Mouse (Mus musculus): ENCODE data around the gene Cmtr1. TPM values are rescaled to one million over a fixed set of nuclear protein-coding genes. Genes with fewer than 3 reads are reported as not detected.

The Cmtr1 gene
- polyA plus RNA-seq, 1 experiment from 2014 or later = 95.8 TPM

- Histone ChIP-seq H3K4me1 (no peaks in the 10 kb centered on the region), H3K4me2 (no peak overlapping the region), H3K9ac (no peak overlapping the region), H3K27me3 (replicated peaks) (no peaks in the 10 kb centered on the region), H3K27ac (no peak overlapping the region), H3K4me3 (replicated peaks) (no peak overlapping the region), H3K9me3 (no peaks in the 10 kb centered on the region), H3K36me3 (no peaks in the 10 kb centered on the region)
- no peak for ATAC-seq (ENCODE audit: insufficient read depth, low FRiP score, low read depth)
- WGBS = 69% methylated on average over 6 of the region's 6 CpGs
Measured at GRCm38 (mm10) chr17:29725027-29725620, 64.7 kb downstream of the Cmtr1 start.

- H3K4me3 ChIP-seq (replicated peaks) = no peak overlapping the region
- no peaks in the 10 kb centered on the region for H3K36me3 ChIP-seq
- H3K4me1 ChIP-seq = no peaks in the 10 kb centered on the region
- WGBS = 42% methylated on average over 8 of the region's 8 CpGs
- ATAC-seq (ENCODE audit: insufficient read depth, low FRiP score, low read depth) = no peak
- no peaks in the 10 kb centered on the region for H3K9me3 ChIP-seq
- no peak overlapping the region for H3K4me2 ChIP-seq
- H3K27me3 ChIP-seq (replicated peaks) = no peaks in the 10 kb centered on the region
- H3K9ac ChIP-seq = no peak overlapping the region
- no peak overlapping the region for H3K27ac ChIP-seq
Measured at GRCm38 (mm10) chr17:29728082-29728481, 67.7 kb downstream of the Cmtr1 start.

- Histone ChIP-seq H3K9me3 (no peaks in the 10 kb centered on the region), H3K27me3 (replicated peaks) (no peaks in the 10 kb centered on the region), H3K9ac (no peak overlapping the region), H3K4me3 (replicated peaks) (no peak overlapping the region), H3K4me2 (no peak overlapping the region), H3K4me1 (no peaks in the 10 kb centered on the region), H3K36me3 (no peaks in the 10 kb centered on the region), H3K27ac (no peak overlapping the region)
- WGBS = 66% methylated on average over 13 of the region's 13 CpGs
- ATAC-seq (ENCODE audit: insufficient read depth, low FRiP score, low read depth) = no peak
Measured at GRCm38 (mm10) chr17:29730510-29731265, 70.3 kb downstream of the Cmtr1 start.

- Histone ChIP-seq H3K9me3 (no peaks in the 10 kb centered on the region), H3K9ac (no peak overlapping the region), H3K36me3 (no peaks in the 10 kb centered on the region), H3K4me2 (no peak overlapping the region), H3K4me1 (no peaks in the 10 kb centered on the region), H3K27me3 (replicated peaks) (no peaks in the 10 kb centered on the region), H3K4me3 (replicated peaks) (no peak overlapping the region), H3K27ac (no peak overlapping the region)
- ATAC-seq (ENCODE audit: insufficient read depth, low FRiP score, low read depth) = no peak
- 50% methylated on average over 12 of the region's 12 CpGs for WGBS
Measured at GRCm38 (mm10) chr17:29731266-29731952, 71.0 kb downstream of the Cmtr1 start.

- no peaks in the 10 kb centered on the region for H3K36me3 ChIP-seq
- no peaks in the 10 kb centered on the region for H3K9me3 ChIP-seq
- ATAC-seq (ENCODE audit: insufficient read depth, low FRiP score, low read depth) = no peak
- no peak overlapping the region for H3K4me2 ChIP-seq
- no peaks in the 10 kb centered on the region for H3K4me1 ChIP-seq
- no peak overlapping the region for H3K27ac ChIP-seq
- no peaks in the 10 kb centered on the region for H3K27me3 ChIP-seq (replicated peaks)
- 64% methylated on average over 6 of the region's 6 CpGs for WGBS
- H3K4me3 ChIP-seq (replicated peaks) = no peak overlapping the region
- no peak overlapping the region for H3K9ac ChIP-seq
Measured at GRCm38 (mm10) chr17:29731953-29732325, 71.5 kb downstream of the Cmtr1 start.

GRCm38 (mm10) chr17:29732522-29732921 is 72.1 kb downstream of the Cmtr1 start:
- Histone ChIP-seq H3K27me3 (replicated peaks) (no peaks in the 10 kb centered on the region), H3K27ac (no peak overlapping the region), H3K9ac (no peak overlapping the region), H3K4me3 (replicated peaks) (no peak overlapping the region), H3K4me2 (no peak overlapping the region), H3K36me3 (no peaks in the 10 kb centered on the region), H3K4me1 (no peaks in the 10 kb centered on the region), H3K9me3 (no peaks in the 10 kb centered on the region)
- ATAC-seq (ENCODE audit: insufficient read depth, low FRiP score, low read depth) = no peak
- WGBS = 72% methylated on average over 2 of the region's 2 CpGs

- no peak for ATAC-seq (ENCODE audit: insufficient read depth, low FRiP score, low read depth)
- Histone ChIP-seq H3K9me3 (no peaks in the 10 kb centered on the region), H3K36me3 (no peaks in the 10 kb centered on the region), H3K9ac (no peak overlapping the region), H3K4me3 (replicated peaks) (no peak overlapping the region), H3K27me3 (replicated peaks) (no peaks in the 10 kb centered on the region), H3K4me1 (0 out of 2 replicates have a peak, but pooled peaks cover 8% of the 10 kb centered on the region), H3K27ac (no peak overlapping the region), H3K4me2 (no peak overlapping the region)
- WGBS = 60% methylated on average over 15 of the region's 15 CpGs
Measured at GRCm38 (mm10) chr17:29736448-29737014, 76.1 kb downstream of the Cmtr1 start.

- no peak overlapping the region for H3K4me3 ChIP-seq (replicated peaks)
- H3K9me3 ChIP-seq = no peaks in the 10 kb centered on the region
- peak; percentile 70; the same call in 1 of the 2 replicates for ATAC-seq (ENCODE audit: insufficient read depth, low FRiP score, low read depth)
- 26% methylated on average over 22 of the region's 22 CpGs for WGBS
- H3K4me2 ChIP-seq = peak overlapping the region; percentile 26
- no peak overlapping the region for H3K27ac ChIP-seq
- H3K36me3 ChIP-seq = no peaks in the 10 kb centered on the region
- H3K9ac ChIP-seq = no peak overlapping the region
- no peaks in the 10 kb centered on the region for H3K27me3 ChIP-seq (replicated peaks)
- 0 out of 2 replicates have a peak, but pooled peaks cover 8% of the 10 kb centered on the region for H3K4me1 ChIP-seq
Measured at GRCm38 (mm10) chr17:29737849-29738804, 77.7 kb downstream of the Cmtr1 start.

- Histone ChIP-seq H3K36me3 (no peaks in the 10 kb centered on the region), H3K27ac (no peak overlapping the region), H3K9me3 (no peaks in the 10 kb centered on the region), H3K4me1 (no peaks in the 10 kb centered on the region), H3K4me3 (replicated peaks) (no peak overlapping the region), H3K9ac (no peak overlapping the region), H3K27me3 (replicated peaks) (no peaks in the 10 kb centered on the region), H3K4me2 (no peak overlapping the region)
- no peak for ATAC-seq (ENCODE audit: insufficient read depth, low FRiP score, low read depth)
- WGBS = 66% methylated on average over 6 of the region's 6 CpGs
Measured at GRCm38 (mm10) chr17:29747466-29747865, 87.1 kb downstream of the Cmtr1 start.

- 0 out of 2 replicates have a peak, but pooled peaks cover 3% of the 10 kb centered on the region for H3K4me1 ChIP-seq
- H3K9me3 ChIP-seq = no peaks in the 10 kb centered on the region
- ATAC-seq (ENCODE audit: insufficient read depth, low FRiP score, low read depth) = no peak
- H3K4me3 ChIP-seq (replicated peaks) = no peak overlapping the region
- no peaks in the 10 kb centered on the region for H3K36me3 ChIP-seq
- H3K27me3 ChIP-seq (replicated peaks) = no peaks in the 10 kb centered on the region
- no peak overlapping the region for H3K9ac ChIP-seq
- WGBS = 56% methylated on average over 4 of the region's 4 CpGs
- H3K27ac ChIP-seq = no peak overlapping the region
- no peak overlapping the region for H3K4me2 ChIP-seq
Measured at GRCm38 (mm10) chr17:29754510-29754909, 94.1 kb downstream of the Cmtr1 start.

All from stomach, embryonic 15.5 days (tissue).